Mouse (Mus musculus): ENCODE data around the gene Gli2.

Gene Gli2

GRCm38 (mm10) chr1:119053402-119053841 lies at the start of gene Gli2:
Gli2 (minus strand) TSS chr1:119053619.
- peak; percentile 39 to 85 for DNase-seq (ENCODE audit: low spot score in 2 of 2)

- DNase-seq (ENCODE audit: low spot score in 2 of 2): no peak
Measured at GRCm38 (mm10) chr1:119097921-119098521, 44.6 kb upstream of the Gli2 start.

- peak in 1 of 2 experiments; percentile 75 for DNase-seq (ENCODE audit: low spot score in 2 of 2)
Measured at GRCm38 (mm10) chr1:119093739-119094138, 40.3 kb upstream of the Gli2 start.

GRCm38 (mm10) chr1:119089887-119090620 lies 36.6 kb upstream of the Gli2 start:
- DNase-seq (ENCODE audit: low spot score in 2 of 2): no peak

- DNase-seq (ENCODE audit: low spot score in 2 of 2): peak; percentile 23 to 88
Measured at GRCm38 (mm10) chr1:119087539-119087938, 34.1 kb upstream of the Gli2 start.

GRCm38 (mm10) chr1:119085771-119086170 lies 32.4 kb upstream of the Gli2 start:
- DNase-seq (ENCODE audit: low spot score in 2 of 2): no peak

- peak in 1 of 2 experiments; percentile 58 for DNase-seq (ENCODE audit: low spot score in 2 of 2)
Measured at GRCm38 (mm10) chr1:119083468-119083921, 30.1 kb upstream of the Gli2 start.

- DNase-seq (ENCODE audit: low spot score in 2 of 2): peak in 1 of 2 experiments; percentile 45
Measured at GRCm38 (mm10) chr1:119082231-119082991, 29.0 kb upstream of the Gli2 start.

- no peak for DNase-seq (ENCODE audit: low spot score in 2 of 2)
Measured at GRCm38 (mm10) chr1:119077933-119078332, 24.5 kb upstream of the Gli2 start.

GRCm38 (mm10) chr1:119076333-119076732 lies 22.9 kb upstream of the Gli2 start:
- no peak for DNase-seq (ENCODE audit: low spot score in 2 of 2)

GRCm38 (mm10) chr1:119075916-119076315 lies 22.5 kb upstream of the Gli2 start:
- DNase-seq (ENCODE audit: low spot score in 2 of 2): no peak

- no peak for DNase-seq (ENCODE audit: low spot score in 2 of 2)
Measured at GRCm38 (mm10) chr1:119075500-119075899, 22.1 kb upstream of the Gli2 start.

GRCm38 (mm10) chr1:119074910-119075309 lies 21.5 kb upstream of the Gli2 start:
- DNase-seq (ENCODE audit: low spot score in 2 of 2): no peak

- DNase-seq (ENCODE audit: low spot score in 2 of 2): no peak
Measured at GRCm38 (mm10) chr1:119073876-119074275, 20.5 kb upstream of the Gli2 start.

- DNase-seq (ENCODE audit: low spot score in 2 of 2): no peak
Measured at GRCm38 (mm10) chr1:119064892-119065671, 11.7 kb upstream of the Gli2 start.

- DNase-seq (ENCODE audit: low spot score in 2 of 2): no peak
Measured at GRCm38 (mm10) chr1:119056491-119056890, 3.1 kb upstream of the Gli2 start.

- DNase-seq (ENCODE audit: low spot score in 2 of 2): no peak
Measured at GRCm38 (mm10) chr1:119055801-119056200, 2.4 kb upstream of the Gli2 start.

- DNase-seq (ENCODE audit: low spot score in 2 of 2): no peak
Measured at GRCm38 (mm10) chr1:119054468-119054867, 1.0 kb upstream of the Gli2 start.

GRCm38 (mm10) chr1:119053872-119054354 lies 494 bp upstream of the Gli2 start:
- DNase-seq (ENCODE audit: low spot score in 2 of 2): no peak

GRCm38 (mm10) chr1:119052631-119053177 lies 715 bp downstream of the Gli2 start:
- DNase-seq (ENCODE audit: low spot score in 2 of 2): no peak

- DNase-seq (ENCODE audit: low spot score in 2 of 2): no peak
Measured at GRCm38 (mm10) chr1:119051938-119052551, 1.4 kb downstream of the Gli2 start.

Measured in left cerebral cortex, adult 9 months (tissue).